Mouse (Mus musculus) left cerebral cortex, adult 9 months (tissue): ENCODE measurements around the gene Hist3h2ba.

ENCODE experiments used
- DNase-seq, 2 experiments: peaks; one replicate each; pipeline ENCODE4 v3.0.0; 2022; ENCODE audit warnings: low spot score in 2 of 2

Hist3h2ba gene

GRCm38 (mm10) chr11:58964216-58964615, 15.5 kb downstream of the Hist3h2ba start:
- DNase-seq, result no peak

- DNase-seq, result no peak
Observed at GRCm38 (mm10) chr11:58965001-58965760, 16.5 kb downstream of the Hist3h2ba start.

DNA sequence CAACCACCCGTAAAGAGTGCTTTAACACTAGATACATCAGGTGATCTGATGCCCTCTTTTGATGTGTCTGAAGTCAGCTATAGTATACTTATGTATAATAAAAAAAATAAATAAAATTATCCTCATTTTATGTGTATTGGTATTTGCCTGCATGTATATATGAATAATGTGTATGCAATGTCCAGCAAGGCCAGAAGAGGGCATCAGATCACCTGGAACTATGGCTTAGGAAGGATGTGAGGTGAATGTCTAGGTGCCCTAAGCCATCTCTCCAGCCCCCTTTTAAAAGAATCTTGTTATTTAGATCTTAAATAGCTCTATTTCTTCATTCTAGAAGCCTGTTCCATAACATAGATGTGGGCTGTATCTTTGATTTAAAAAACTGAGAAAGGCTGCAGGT, 18.6 kb downstream of the Hist3h2ba start:
- DNase-seq, result no peak

DNA sequence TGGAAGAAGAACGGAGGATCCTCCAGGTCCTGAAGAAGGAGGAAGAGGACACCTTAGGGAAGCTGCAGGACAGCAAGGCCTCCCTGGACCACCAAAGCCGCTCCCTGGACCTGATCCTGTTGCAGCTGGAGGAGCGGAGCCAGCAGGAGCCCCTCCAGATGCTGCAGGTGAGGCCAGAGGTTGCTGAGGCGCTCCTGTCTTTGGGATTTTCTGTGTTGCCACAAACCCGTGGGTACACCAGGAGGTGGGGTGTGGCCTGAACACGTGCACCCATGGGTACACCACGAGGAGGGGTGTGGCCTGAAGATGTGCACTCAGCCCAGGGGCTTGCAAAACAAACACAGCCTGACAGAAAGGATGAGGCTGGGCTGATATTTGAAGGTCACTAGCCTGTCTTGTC, 19.8 kb downstream of the Hist3h2ba start:
- DNase-seq, result no peak

DNA sequence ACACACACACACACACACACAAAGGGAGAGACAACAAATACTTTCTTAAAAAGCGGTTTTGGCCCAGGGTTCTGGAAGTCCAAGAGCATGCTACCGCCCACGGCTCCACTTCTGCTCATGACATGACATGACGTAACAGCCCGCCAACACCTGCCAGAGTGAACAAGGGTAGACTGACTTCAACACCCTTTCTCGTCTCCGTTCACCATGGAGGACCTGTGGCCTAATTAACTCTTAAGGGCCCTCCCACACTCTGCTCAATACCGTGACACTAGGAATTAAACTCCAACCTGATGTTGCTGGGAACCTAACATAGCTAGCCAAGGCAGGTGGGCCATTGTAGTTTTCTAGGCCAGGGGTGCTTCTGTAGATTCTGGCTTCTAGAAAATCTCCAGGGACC, 20.3 kb downstream of the Hist3h2ba start:
- no peak for DNase-seq

GRCm38 (mm10) chr11:58969659-58970058, 20.9 kb downstream of the Hist3h2ba start:
- DNase-seq, result no peak

DNA sequence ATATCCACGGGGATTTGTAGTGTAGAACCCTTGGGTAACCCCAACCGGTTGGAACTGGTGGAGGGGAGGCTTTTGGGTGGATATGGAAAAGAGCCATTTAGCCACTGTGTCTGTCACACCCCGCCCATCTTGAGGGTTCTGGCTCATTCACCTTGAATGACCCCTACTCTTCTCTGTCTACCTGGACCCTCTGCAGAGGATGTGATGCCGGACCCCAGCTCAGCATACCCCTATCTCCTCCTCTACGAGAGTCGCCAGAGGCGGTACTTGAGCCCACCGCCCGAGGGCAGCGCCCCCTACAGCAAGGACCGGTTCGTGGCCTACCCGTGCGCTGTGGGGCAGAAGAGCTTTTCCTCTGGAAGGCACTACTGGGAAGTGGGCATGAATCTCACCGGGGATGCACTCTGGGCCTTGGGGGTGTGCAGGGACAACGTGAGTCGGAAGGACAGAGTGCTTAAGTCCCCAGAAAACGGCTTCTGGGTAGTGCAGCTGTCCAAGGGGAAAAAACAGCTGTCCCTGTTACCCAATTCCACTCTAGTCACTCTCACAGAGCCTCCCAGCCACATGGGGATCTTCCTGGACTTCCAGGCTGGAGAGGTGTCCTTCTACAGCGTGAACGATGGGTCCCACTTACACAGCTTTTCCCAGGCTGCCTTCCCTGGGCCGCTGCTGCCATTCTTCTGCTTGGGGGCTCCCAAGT, 22.3 kb downstream of the Hist3h2ba start:
- DNase-seq, result no peak

DNA sequence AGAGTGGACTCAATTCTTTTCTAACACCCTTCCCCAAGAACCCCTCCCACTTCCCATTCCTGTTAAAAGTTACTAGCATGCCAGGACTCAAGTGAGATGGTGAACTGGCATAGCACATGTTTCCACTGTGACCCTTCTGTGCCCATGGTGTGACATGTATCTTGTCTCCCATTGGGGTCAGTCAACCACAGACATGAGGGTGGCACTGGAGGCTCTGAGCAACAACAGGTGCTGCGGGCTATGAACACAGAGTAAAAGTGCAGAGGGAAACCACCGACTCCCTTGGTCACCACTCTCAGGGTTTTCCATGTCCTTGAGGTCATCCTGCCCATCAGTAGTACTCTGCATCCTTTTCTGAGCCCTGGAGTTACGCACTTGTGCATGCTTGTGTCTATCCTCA, 23.1 kb downstream of the Hist3h2ba start:
- no peak for DNase-seq

DNA sequence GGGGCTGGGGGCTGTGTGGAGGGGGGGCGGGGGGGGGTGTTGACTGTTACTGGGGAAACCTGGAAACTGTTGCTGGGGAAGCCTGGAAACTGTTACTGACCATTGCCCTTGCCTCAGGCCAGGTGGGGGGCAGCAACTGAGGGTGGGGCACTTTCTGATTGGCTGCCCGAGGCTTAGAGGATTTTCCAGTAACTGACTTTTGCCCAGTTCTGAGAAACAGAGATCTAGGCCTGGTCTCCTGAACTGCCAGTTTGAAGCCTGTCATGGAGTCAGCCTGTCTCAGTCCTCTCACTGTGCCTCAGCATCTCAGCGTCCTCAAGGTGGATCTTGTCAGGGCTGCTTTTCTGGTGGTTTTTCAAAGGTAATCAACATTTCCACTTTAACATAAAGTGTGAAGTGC, 25.7 kb downstream of the Hist3h2ba start:
- DNase-seq, result no peak

- DNase-seq, result no peak
Observed at GRCm38 (mm10) chr11:58977150-58977549, 28.4 kb downstream of the Hist3h2ba start.

- DNase-seq, result no peak
Observed at GRCm38 (mm10) chr11:58977607-58978026, 28.9 kb downstream of the Hist3h2ba start.

DNA sequence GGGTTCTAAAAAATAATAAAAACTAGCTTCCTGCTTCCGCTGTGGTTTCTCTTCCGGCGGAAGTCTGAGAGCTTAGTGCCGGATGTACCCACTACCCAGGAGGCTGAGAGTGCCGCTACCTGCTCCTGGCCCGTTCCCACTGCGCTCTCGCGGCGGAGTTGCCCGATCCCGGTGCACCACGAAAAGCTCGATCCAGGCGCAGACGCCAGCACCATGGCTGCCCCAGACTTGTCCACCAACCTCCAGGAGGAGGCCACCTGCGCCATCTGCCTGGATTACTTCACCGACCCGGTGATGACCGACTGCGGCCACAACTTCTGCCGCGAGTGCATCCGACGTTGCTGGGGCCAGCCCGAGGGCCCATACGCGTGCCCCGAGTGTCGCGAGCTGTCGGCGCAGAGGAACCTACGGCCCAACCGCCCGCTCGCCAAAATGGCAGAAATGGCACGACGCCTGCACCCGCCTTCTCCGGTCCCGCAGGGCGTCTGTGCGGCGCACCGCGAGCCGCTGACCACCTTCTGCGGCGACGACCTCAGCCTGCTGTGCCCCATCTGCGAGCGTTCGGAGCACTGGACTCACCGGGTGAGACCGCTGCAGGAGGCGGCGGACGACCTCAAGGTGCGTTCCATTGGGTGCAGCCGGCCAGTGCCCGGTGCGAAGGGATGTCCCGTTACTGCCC, 29.4 kb downstream of the Hist3h2ba start, which contains the start of gene Trim11:
Gene Trim11, plus strand, starts transcription at position 67 of the 679 bp plus-strand sequence.
- DNase-seq, result no peak

- no peak for DNase-seq
Observed at GRCm38 (mm10) chr11:58978706-58979030, 29.9 kb downstream of the Hist3h2ba start.

GRCm38 (mm10) chr11:58979183-58979582, 30.5 kb downstream of the Hist3h2ba start:
- DNase-seq, result no peak

DNA sequence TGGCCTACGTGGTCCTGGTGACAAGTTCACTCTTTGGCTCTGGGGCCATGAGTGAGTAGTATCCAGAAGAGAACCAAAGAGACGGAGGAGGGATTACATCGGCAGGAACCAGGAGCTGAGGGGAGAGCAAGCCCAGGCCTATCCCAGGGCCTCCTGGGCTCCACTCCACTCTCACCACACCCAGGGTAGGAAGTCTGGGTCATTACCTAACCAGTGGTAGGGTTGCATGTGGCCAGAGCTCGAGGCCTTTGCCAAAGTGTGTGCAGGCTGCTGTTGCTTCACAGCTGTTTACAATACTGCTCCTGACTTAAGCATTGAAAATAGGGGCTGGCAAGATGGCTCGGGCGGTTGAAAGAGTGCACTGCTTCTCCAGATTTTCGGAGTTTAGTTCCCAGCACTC, 30.9 kb downstream of the Hist3h2ba start:
- no peak for DNase-seq

DNA sequence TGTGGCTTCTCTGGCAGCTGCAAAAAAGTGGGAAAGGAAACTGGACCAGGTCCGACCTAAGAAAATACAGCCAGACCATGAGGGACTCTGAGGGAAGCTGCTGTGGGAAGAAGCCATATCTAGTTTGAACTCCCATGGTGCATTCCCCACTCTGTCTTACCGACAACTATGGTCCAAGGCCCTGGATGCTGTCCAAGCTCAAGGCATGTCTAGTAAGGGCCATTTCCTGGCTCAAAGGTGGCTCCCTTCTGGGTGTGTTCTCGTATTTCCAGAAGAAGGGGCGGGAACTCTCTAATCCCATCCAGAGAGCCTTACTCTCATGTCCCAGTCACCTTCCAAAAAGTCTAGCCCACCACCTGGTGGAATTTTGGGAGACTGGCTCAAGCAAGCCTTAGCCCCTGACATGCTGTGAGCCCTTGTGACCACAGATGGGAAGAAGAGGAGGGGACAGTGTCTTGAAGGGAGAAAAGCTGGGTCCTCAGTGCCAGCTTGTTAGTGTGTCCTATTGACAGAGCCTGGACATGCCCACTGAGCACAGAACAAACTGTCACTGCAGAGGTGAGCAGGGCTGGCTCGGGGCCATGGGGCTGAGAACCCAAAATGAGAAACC, 31.8 kb downstream of the Hist3h2ba start:
- no peak for DNase-seq

- peak; percentile 58 to 78 for DNase-seq
Observed at GRCm38 (mm10) chr11:58981541-58982447, 33.1 kb downstream of the Hist3h2ba start.

DNA sequence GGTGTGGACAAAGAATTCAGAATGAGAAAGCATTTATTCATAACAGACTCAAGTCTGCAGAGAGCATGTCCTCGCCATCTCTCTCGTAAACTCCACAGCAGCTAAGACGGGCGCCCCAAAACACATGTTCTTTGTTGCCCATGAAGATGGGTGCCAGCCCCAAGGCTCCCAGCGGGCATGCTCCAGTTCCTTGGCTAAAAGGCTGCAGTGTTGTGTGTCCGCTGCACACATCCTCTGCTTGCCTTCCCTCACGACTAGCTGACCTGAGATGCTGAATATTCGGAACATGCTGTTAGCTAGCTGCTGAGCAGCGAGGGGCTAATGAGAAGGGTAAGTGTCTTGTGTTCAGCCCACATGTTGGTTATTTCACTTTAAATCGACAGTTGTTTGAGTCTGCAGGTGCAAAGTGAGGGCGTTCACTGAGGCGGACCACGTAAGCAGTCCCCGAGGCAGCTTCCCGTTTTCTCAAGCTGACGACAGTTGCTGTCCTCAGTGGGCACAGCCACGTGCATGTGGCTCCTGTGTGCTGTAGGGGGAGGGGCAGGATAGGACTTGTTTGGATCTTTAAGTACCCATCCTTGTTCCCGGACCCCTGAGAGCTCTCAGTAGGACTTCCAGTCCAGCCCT, 33.9 kb downstream of the Hist3h2ba start:
- no peak for DNase-seq

- no peak for DNase-seq
Observed at GRCm38 (mm10) chr11:58983691-58984341, 35.1 kb downstream of the Hist3h2ba start.

DNA sequence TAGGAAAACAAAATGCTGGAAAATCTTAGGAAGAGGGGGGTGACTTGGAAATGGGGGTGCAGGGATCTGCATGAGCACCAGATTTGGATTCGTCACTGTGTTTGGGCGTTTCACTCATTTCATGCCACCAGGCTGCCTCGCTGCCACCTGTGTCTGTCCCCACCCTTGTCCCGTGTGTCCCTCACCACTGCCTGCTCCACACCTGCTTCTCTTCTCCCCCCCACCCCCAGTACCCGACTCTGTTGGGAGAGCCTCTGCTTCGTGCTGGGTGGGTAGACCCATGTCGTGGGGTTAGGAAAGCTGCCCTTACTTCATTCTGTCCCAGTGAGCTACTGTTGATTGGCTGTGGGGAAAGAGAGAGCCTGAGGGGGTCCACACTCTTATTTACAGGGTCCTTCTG, 35.9 kb downstream of the Hist3h2ba start:
- no peak for DNase-seq
